Mouse (Mus musculus): ENCODE data around the gene Dcaf12.

DNA sequence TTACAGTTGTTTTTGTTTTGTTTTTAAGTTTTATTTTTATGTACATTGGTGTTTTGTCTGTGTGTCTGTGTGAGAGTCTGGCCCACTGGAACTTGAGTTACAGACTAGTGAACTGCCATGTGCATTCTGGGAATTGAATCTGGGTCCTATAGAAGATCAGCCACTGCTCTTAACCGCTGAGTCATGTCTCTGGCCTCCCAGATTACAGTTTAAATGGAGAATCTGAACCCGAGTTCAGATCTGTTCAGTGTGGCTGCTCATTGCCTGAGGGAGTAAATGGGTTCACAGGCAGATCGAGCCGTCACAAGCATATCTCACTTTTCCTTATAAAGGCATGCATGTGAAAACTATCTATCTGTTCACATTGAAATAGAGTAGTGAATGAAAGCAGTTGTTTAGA lies 38.1 kb upstream of the Dcaf12 start:
- TF ChIP-seq CTCF (IDR thresholded peaks at IDR 0.05; ENCODE audit: control insufficient read depth, insufficient read depth, insufficient replicate concordance, low read depth, low read length) (no peak), POLR2A (IDR thresholded peaks at IDR 0.05; ENCODE audit: control insufficient read depth, low read depth, low read length) (no peak)
